8 mouse cellular contexts compared by ENCODE assay signal in genomic region chr8:110478576-110478975, GRCm38 (mm10).
A peak's percentile ranks its signal among the peaks of the same experiment; 100 is the strongest.
DNase-seq lines count a peak whose midpoint lies in the region; ATAC-seq and TF ChIP-seq lines count a peak whose summit lies in the region.

No protein-coding gene starts in this region.

- DNase-seq in layer of hippocampus, adult 11-12 months (ENCODE audit: low spot score), result peak; percentile 58
- no peak for DNase-seq in layer of hippocampus, adult 9-11 months
- DNase-seq in Patski (ENCODE audit: low read depth, low spot score), result no peak
- DNase-seq in cerebellum, postnatal 14 days, result peak; percentile 80 to 83
- DNase-seq in kidney, postnatal 10 days, result peak; percentile 36
- DNase-seq in right cerebral cortex, adult 18-20 months, result peak; percentile 43

- no peak overlapping the region for H3K4me2 ChIP-seq in forebrain, embryonic 13.5 days

- no peak for ATAC-seq in Patski
- ATAC-seq in erythroblast, adult 5-6 weeks (replicated peaks; ENCODE audit: low FRiP score, poor library complexity, severe bottlenecking), result no peak
- no peak for ATAC-seq in forebrain, embryonic 13.5 days

- H3K9ac ChIP-seq in forebrain, embryonic 13.5 days, result no peak overlapping the region

- H3K27me3 ChIP-seq in Patski, result peaks cover 55% of the 10 kb centered on the region
- H3K27me3 ChIP-seq in forebrain, embryonic 13.5 days, result no peaks in the 10 kb centered on the region

- WGBS in forebrain, embryonic 13.5 days, result 20% methylated on average over 6 of the region's 6 CpGs

- peak; percentile 78 for TF ChIP-seq CTCF in Patski (IDR thresholded peaks at IDR 0.05)

- H3K4me3 ChIP-seq in forebrain, embryonic 13.5 days, result no peak overlapping the region

- peaks cover 13% of the 10 kb centered on the region for H3K4me1 ChIP-seq in forebrain, embryonic 13.5 days

- no peak overlapping the region for H3K27ac ChIP-seq in forebrain, embryonic 13.5 days

- CTCF ChIA-PET in Patski (lab: Charles Lee), result interaction anchor here (0.7 to 1.8 kb wide), 4 partner anchors 46 to 348 kb away, joined by 3 to 6 read pairs (median 4); no protein-coding TSS in a partner anchor

- H3K36me3 ChIP-seq in forebrain, embryonic 13.5 days (ENCODE audit: poor library complexity, severe bottlenecking), result no peaks in the 10 kb centered on the region

- in situ Hi-C loops in Patski (cut with MboI; ENCODE audit: low pct_unique_long_range_greater_than_20kb), result no loop called here

- POLR2A ChIA-PET in Patski (lab: Charles Lee), result interaction anchor here (0.9 kb wide), 1 partner anchor 59 kb away, joined by 3 read pairs; no protein-coding TSS in a partner anchor

- no peaks in the 10 kb centered on the region for H3K9me3 ChIP-seq in forebrain, embryonic 13.5 days (replicated peaks)

Comparison
In these comparisons a context has a peak if more than half of its experiments do, and no peak if none do; other contexts are left out.
1. DNase-seq: peak in layer of hippocampus, adult 11-12 months (single experiment), cerebellum, postnatal 14 days (2 of 2), kidney, postnatal 10 days (single experiment) and right cerebral cortex, adult 18-20 months (single experiment); none in layer of hippocampus, adult 9-11 months (single experiment) and Patski (single experiment).